Mouse (Mus musculus): ENCODE data around the gene Dynlrb2.

DNA sequence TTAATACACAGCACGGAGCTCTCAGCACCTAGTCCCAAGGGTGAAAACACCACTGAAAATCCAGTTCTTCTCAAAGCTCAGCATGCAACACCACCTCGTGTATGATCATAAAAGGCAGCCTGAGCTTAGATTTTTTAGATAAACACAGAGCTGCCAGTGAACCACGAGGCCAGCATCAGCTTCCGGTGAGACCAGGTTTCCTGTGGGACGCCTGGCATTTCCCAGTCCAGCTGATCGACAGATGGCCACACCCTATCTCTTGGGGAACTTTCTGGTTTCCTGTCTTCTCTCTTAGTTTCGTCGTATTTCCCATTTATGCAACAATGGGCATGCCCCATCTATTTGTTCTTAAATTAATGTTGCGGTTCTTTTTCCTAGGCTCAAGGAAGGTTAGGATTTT, 26.8 kb upstream of the Dynlrb2 start:
- TF ChIP-seq BHLHE40 (IDR thresholded peaks at IDR 0.05; ENCODE audit: low read depth, low read length) (no peak), ZKSCAN1 (IDR thresholded peaks at IDR 0.05; ENCODE audit: borderline replicate concordance, low read depth, low read length) (no peak), POLR2A (IDR thresholded peaks at IDR 0.05; ENCODE audit: low read depth, low read length) (no peak), CTCF (conservative IDR thresholded peaks at IDR 0.05 in 1 of 2, IDR thresholded peaks at IDR 0.05 in 1 of 2; ENCODE audit: low read depth in 2 of 2, low read length in 2 of 2) (no peak), ZC3H11A (IDR thresholded peaks at IDR 0.05; ENCODE audit: low read depth, low read length) (no peak), USF1 (IDR thresholded peaks at IDR 0.05; ENCODE audit: low read depth, low read length) (no peak), HCFC1 (IDR thresholded peaks at IDR 0.05; ENCODE audit: low read depth, low read length) (no peak), GABPA (IDR thresholded peaks at IDR 0.05; ENCODE audit: insufficient replicate concordance, low read depth, low read length) (no peak), CHD1 (IDR thresholded peaks at IDR 0.05; ENCODE audit: low read depth, low read length) (no peak), ETS1 (conservative IDR thresholded peaks at IDR 0.05; ENCODE audit: low read depth, low read length) (peak; percentile 72)

All from CH12.LX (cell line).